Mouse (Mus musculus) cerebellum, adult 11 months (tissue): ENCODE data around the gene Kcnk3.

Experiments
- DNase-seq: peaks from one replicate; pipeline ENCODE4 v3.0.0; 2022

The Kcnk3 gene

DNA sequence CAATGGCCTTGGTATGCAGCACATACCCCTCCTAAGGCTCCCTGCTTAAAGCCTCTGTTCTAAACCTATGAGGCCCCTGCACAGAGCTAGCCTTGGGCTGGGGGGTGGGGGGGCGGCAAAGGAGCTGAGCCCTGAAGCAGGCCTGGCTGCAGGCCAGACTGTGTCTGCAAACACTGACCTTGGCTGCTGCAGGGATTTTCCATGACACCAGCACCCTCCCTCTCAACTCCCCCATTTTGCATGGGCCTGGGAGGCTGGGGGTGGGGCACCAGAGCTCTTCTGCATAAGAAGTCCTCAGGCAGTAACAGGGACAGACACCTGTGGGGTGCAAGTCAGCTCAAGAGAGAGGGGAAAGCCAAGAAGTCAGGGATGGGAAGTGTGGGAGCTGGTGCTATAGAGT is 26.3 kb downstream of the Kcnk3 start:
- no peak for DNase-seq

DNA sequence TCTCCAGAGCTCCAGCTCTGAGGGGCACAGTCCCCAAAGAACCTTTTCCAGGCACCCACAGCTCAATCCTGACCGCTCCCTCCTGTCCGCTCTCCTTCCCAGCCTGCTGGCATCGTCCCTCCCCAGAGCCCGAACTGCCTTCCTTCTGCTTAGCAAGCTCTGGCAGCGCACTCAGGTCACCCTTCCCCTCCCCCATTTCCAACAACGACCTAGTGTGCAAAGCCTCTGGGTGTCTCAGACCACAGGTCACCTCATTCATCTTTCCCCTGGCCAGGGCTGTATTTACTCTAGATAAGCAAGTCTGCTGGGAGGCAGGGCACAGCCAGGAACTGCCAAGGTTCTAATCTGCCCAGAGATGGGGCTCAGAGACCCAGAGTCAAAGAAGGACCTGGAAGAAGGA is 27.4 kb downstream of the Kcnk3 start:
- DNase-seq, result no peak

DNA sequence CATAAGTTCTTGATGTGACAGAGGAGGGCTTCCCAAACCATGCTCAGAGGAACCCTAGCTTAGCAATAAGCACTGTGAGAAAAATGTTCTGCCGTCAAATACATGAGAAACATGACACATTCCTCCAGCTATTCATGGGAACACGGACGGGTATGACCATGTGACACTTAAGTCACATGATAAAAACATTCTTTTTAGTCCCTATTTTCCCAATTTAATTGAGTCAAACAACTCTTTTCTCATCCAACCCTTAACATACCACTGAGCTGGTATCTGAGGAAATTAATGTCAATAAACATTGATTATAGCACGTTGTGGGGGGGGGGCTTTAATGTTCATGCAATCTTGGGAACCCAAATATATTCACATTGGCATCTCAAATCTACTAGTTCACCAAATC is 27.8 kb downstream of the Kcnk3 start:
- DNase-seq, result no peak

DNA sequence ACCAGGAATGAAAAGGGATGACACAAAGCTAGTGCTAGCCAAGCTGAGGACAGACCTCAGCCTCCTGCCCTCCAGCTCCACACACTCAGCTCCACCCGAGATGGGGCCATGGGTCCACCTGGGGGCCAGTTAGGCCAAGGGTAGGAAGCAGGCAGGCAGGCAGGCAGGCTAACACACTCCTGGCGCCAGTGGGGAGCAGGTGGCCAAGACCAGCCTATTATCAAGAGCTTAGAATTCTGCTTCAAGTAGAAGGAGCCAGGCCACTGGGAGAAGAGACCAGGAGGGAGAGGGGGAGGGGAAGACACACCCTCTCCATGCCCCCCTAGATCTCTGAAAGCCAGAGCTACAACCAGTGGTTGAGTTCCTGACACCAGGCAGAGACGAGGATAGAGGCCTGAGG is 28.7 kb downstream of the Kcnk3 start:
- no peak for DNase-seq

DNA sequence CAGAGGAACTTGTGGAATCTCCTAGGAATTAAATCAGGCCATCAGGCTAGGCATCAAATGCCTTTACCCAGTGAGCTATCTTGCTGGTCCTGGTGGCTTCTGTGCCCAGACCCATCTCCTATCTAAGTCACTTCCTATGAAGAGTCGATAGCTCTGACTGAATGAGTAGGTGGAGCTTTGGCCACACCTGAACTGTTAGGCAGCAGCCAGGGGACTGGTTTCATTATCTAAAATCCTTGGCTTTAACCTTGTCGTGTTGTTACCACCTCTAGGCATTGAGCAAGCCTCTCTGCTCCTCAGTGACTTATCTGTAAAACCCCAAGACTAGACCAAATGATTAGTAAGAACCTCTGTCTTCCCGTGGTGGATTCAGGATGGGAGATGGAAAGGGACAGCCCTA is 29.4 kb downstream of the Kcnk3 start:
- no peak for DNase-seq

DNA sequence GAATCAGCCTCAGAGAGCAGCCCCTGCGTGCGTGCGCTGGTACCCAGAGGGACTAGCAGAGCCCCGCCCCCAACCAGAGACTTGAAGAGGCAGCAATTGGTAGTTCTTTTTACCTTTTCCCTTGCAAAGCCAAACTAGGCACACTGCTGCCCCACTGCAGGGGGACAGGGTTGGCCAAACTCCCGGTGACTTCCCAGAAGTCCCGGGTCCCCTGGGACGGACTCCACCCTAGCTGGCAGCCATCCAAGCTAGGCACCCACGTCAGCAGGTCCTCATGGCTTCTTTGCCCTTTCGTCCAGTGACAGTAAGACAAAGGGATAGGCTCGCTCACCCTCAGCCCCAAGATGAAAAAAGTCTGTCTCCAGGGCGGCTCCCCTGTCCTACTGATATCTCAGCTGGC is 29.9 kb downstream of the Kcnk3 start:
- no peak for DNase-seq

DNA sequence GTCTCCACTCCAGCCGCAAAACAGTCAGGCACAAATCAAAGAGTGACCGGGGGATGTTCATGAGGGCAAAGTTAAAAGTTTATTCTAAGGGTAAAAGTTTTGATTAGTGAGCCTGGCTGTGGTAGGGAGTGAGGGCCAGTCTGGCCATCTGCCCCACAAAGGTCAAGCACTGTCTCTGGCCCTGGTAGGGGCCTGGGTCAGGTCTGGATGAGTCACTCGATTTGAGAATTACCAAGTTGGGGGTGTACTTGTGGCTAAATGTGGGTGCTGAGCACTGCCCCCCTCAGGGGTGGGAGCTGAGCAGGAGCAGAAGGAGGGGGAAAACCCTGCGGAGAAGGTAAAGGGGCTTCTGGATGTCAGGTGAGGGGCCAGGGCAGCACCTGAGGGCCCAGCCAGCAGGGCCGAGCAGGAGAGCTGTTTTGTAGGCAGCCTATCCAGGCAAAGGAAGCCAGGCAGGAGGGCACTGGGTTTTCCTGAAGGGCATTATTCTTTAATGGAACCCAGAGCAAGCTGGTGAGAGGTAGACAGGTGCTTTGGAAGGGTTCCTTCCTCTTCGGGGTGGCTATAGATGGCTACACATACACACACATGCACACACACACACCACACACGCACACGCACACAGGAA is 30.5 kb downstream of the Kcnk3 start:
- no peak for DNase-seq

DNA sequence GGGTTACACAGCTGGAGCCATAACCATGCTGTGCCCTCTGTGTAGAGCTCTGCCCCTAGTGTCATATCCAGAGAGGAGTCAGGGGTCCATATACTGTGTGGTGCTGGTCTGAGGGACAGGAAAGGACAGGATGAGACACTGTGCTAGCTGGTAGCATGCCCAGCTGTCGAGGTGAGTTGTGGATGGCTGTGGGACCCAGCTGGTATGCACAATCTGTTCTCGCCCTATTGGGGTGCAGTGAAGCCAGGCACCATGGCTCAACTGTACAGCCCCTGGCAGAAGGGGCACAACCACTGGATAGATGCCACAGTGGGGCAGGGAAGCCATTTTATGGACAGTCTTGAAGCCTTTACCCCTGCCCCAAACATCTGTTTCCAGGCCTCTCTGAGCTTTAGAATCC is 31.2 kb downstream of the Kcnk3 start:
- DNase-seq, result no peak

DNA sequence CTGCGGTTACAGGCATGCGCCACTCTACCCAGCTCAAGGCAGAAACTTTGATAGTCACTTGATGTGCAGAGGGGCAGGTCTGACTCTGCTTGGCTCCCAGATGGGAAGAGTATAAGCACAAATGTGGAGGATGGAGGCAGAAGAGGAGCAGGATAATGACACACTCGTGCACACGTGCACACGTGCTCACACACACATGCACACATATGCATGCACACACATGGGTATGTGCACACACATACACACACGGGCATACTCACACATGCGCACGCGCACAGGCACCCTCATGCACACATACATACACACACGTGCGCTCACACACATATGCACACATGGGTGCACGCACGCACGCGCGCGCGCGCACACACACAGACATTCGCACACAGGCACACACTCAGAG is 32.6 kb downstream of the Kcnk3 start:
- DNase-seq, result no peak

DNA sequence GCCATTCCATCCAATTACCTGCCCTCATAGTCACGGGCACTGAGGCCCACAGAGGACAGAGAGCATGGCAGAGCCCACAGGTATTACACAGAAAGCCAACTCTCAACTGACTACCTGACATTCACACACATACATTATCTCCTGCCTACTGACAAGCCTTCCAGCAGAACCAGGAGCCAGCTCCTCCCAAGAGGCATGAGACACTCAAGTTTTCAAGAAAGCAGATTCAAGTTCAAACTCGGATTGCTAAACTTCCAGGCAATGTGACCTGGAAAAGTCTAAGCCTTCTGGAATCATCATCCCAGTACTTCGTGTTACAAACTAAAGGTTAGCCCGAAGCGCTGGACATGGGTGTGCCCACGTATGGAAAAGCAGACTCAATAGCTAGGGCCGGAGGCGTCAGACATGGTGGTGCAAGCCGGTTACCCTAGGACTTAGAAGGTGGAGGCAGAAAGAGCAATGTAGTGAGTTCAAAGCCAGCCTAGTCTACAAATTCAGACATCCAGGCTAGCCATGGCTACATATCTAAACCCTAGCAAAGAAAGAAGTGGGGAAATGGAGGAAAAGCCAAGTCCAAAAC is 33.3 kb downstream of the Kcnk3 start:
- DNase-seq, result no peak

DNA sequence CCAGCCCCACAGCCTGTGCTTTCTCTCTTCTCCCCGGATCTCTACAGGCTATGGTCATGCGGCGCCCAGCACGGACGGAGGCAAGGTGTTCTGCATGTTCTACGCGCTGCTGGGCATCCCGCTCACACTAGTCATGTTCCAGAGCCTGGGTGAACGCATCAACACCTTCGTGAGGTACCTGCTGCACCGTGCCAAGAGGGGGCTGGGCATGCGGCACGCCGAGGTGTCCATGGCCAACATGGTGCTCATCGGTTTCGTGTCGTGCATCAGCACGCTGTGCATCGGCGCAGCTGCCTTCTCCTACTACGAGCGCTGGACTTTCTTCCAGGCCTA is 33.8 kb downstream of the Kcnk3 start:
- DNase-seq, result no peak

DNA sequence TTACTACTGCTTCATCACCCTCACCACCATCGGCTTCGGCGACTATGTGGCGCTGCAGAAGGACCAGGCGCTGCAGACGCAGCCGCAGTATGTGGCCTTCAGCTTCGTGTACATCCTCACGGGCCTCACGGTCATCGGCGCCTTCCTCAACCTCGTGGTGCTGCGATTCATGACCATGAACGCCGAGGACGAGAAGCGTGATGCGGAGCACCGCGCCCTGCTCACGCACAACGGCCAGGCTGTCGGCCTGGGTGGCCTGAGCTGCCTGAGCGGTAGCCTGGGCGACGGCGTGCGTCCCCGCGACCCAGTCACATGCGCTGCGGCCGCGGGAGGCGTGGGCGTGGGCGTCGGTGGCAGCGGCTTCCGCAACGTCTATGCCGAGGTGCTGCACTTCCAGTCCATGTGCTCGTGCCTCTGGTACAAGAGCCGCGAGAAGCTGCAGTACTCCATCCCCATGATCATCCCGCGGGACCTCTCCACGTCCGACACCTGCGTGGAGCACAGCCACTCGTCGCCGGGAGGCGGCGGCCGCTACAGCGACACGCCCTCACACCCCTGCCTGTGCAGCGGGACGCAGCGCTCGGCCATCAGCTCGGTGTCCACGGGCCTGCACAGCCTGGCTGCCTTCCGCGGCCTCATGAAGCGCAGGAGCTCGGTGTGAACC is 34.3 kb downstream of the Kcnk3 start:
- DNase-seq, result no peak

DNA sequence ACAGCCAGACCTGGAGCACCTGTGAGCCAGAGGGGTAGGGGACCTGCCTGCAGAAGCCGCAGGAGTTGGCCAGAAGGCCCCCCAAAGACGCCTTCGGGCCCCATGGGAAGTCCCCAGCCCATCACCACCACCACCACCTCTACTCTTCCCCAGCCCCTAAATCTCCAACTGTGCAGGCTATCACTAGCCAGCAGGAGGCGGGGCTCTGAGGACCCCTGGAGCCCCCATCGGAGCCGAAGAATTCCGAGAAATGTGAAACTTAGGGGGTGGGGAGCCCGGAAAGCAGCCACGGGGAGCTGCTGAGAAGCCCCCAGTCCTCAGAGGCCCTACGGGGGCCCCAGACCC is 34.8 kb downstream of the Kcnk3 start:
- DNase-seq, result no peak

DNA sequence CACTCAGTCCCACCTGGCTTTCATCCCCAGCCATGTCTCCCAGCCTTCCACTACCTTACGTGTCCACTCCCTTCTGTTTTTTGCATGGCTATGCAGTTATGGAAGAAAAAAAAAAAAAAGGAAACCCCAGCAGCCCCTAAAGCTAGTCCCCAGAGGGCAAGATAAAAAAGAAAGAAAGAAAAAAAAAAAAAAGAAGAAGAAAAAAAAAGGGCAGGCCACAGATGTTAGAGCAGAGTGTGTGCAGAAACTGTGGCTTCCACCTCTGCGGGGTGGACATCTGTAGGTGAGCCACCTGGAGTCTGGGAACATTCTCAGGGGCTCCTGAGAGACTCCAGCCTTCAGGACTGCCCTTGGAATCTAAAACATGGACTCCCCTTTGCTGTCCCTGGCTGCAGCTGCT is 35.4 kb downstream of the Kcnk3 start:
- no peak for DNase-seq

DNA sequence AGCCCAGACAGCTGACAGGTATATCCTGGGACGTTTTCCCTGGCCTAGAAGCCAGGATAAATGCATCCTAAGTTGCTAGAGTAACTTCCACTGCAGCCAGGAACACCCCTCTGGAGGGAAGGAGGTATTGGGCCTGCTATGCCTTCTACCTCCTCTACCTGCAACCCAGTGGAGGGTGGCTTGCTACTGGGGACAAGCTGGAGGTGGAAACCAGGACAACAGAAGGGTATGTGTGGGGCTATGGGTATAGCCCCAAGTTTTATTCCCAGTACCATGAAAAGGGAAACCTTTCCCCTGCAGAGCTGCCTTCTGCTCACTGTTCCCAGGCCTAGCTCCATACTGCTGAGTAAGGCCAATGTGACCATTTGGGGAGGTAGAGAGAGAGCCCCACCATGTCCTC is 36.3 kb downstream of the Kcnk3 start:
- DNase-seq, result no peak

DNA sequence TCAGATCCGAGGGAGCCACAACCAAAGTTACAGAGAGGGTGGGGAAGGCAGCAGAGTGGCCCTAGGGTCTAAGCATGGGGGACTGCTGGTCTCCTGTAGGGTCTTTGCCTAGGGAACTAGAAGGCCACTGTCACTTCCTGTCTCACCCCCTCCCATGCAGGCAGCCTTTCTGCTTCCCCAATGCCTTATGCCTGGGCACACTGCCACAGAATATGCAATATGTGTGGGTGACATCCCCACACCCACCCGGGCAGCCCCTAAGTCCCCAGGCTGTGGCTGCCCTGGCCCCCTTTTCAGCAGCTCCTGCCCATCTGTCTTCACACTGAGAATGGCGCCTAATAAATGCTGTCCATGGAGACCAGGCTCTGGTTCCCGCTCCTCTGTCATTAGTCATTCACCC is 36.9 kb downstream of the Kcnk3 start:
- no peak for DNase-seq

DNA sequence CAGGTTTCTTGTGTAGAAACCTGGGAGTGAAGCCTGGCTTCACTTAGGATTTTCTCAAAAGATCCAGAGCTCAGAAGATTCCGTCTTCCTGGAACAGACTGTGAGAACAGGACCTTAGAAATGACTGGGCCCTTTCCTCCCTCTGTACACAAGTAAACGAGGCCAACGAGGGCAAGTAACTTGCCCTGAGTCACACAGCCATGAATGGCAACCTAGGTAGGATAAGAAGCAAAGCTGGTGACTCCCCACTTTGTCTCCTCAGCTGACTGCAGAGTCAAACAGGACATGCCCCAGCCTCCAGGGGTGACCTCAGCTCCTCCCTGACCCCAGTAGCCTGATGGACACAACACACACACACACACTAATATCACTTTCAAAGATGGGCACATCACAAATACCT is 37.4 kb downstream of the Kcnk3 start:
- DNase-seq, result no peak

DNA sequence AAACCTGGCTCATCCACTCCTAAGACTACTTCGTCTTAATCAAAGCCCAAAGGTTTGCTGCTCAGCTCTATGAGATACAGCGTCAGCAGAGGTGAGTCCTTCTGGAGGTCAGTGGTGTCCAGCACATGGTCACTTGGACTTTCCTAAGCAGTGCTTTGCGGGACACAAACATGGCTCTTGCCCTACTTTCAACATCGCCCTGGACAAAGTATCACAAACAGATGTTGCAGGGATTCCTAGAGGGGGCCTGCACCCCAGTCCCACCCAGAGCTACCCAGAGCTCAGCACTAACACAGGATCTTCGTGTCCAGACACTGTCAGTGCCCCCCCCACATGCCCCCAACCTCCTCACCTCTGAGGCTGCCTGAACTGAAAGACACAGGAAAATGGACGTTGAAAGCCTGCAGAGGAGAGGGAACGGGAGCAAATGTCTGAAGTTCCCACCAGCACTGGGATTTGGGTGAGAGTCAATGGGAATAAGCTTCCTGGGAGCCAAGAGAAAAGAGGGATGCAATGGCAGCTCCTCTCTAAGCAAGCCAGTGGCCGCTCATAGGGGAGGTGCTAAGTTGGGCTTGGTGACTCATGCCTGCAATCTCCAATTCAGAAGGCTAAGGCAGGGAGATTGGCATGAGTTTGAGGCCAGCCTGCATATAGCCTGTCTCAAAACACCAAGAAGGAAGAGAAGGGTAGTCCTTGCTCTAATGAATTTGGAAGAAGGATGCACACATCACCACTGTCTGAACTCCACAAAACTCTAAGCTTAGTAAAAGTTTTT is 38.5 kb downstream of the Kcnk3 start:
- no peak for DNase-seq

DNA sequence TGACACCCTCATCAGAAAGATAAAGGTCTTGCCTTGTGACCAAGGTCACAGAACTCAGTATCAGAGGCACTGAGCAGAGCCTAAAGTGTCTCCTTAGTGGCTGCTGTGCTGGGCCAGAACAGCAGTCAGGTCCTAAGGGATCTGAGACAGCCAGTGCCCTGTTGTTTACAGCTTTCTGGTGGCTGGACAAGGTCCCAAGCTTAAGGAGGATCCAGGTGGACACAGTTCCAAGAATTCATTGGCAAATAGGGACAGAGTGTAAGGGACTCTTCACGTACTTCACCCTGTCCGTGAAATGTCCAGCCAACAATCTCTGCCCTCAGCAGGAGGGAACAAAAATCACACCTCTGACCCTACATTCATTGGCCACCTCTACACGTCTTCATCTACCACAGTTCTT is 40.5 kb downstream of the Kcnk3 start:
- no peak for DNase-seq

DNA sequence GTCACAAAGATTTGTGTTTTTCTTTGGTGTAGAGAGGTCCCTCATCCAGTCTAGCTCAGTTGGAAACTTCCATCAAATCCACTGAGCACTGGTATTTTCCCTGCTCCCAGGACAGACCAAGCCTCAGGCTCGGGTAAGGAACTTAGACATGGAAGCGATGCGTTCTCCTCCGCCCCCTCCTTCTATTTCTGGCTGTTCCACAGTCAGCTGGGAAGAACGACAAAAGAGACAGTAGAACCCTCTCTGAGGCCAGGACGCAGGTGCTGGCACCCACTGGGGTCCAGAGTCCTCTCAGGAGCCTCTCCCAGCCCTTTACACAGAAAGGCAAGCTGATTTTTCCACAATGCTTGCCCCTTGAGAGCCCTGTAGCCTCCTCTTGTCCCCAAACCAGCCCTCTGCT is 42.4 kb downstream of the Kcnk3 start:
- DNase-seq, result no peak

DNA sequence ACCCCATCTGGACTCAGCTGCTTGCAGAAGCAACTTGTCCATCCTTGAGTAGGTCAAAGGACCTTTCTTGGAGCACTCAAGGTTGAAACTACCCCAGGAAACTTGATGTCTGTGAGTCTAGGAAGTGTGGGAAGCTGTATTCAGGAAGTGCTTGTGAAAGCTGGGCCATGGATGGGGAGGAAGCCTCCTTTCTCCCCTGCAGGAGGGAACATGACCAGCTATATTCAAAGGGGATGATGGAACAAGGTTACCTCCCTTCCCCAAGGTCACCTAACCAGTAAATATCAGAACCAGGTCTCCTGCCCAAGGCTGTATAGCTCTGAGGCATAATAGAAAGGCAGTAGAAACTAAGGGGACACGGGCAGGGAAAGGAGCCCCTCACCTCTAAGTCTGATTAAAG is 44.2 kb downstream of the Kcnk3 start:
- DNase-seq, result no peak

DNA sequence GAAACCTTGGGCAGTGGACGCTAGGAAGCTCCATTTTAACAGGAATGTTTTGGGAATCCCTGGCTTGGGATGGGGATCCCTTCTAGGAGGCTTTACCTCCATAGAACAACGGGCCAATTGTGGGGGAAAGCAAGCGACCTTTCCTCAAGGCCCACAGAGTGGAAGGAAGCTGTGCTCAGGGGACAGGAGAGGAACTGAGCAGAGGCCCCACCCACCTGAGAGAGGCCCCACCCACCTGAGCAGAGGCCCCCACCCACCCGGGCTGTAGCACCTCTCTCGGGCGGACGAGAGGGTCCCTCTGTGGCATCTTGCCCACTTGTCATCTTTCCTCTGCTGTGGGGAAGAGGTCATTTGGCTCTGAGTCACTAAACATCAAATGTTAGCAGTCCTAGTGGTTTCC is 49.0 kb downstream of the Kcnk3 start:
- DNase-seq, result no peak

DNA sequence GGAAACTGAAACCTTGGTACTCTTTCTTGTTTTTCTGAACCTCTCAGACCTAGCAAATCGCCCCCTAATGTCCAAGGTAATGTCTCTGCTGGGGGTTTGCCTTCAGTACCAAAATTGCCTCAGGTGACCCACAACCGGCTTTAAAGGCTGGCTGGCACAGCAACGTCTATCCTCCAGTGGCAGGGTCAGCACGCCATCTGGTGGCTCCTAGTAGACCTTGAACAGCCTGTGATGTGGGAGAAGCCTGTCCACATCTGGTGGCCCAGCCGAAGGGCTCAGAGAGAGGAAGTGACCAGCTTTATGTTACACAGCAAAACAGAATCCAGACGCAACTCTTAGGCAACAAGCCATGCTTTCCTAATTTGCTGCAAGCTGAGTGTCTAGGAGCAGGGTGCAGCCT is 50.1 kb downstream of the Kcnk3 start:
- peak; percentile 79 for DNase-seq

DNA sequence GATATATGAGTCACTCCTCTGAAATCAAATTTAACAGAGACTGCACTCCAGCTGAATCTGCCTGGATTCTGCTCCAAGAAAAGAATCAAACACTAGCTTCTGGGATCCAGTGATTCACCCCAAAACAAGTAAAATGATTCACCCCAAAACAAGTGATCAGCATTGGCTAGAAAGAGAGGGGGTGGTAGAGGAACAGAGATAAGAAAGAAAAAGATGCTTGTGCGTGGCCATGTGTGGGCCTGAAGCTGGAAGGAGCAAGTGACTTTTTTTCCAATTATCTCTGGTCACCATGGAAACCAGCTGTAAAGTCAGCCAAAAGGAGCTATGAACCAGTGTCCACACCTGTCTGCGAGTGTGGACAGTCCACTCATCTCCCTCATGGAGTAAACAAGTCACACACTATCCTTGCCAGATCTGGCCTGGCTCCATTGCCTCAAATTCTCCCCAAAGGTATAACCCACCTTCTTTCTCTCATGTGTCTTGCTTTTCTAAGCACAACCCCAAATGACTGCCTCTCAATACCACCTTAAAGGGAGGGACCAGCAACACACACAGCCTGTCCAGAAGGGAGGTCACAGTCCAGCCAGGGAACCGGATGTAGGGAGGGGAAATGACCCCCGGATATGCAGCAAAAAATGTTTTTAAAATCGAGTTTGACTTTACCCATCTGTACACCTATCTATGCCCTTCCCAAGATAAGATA is 55.7 kb downstream of the Kcnk3 start:
- no peak for DNase-seq
